Mouse (Mus musculus) T-helper 17 cell (primary cell): ENCODE results near the gene Ap3b2.
"Not testable (repeated sequence)": the region's sequence is repeated elsewhere in the genome, so short reads cannot be mapped to it uniquely, and the experiment has no call there.

Source experiments
- in situ Hi-C, 2 experiments: fragments of 300-600 bp; cut with MboI, MseI; formaldehyde crosslinking; loops; 1 replicate in 1 of 2; 2 replicates in 1 of 2; pipeline ENCODE4 v1.15.1; 2025; ENCODE audit warnings: high pct_unique_total_duplicates in 2 of 2

Ap3b2 gene

GRCm38 (mm10) chr7:81493331-81494021, at the start of gene Ap3b2:
Gene Ap3b2 (minus strand): TSS chr7:81493925.
- in situ Hi-C loops = no loop called here

DNA sequence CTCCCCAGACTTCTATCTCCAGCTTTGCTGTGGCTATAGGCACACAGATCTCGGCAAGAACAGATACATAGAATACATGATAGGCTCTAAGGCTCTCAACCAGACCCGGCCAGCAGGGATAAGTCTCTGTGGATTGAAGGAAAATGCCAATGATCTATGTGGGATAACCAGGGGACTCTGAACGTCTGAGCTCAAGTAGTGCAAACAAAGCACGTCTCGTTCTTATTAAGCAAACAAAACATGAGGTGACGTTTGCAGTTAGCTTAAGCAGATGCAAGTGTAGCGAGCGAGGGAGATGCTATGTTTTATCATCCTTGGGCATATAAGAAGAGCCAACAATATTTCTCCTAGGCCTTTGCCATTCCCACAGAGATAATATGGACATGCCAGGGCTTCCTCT, 49.2 kb upstream of the Ap3b2 start:
- in situ Hi-C loops = no loop called here

- in situ Hi-C loops = no loop called here
Measured at GRCm38 (mm10) chr7:81541924-81542524, 48.3 kb upstream of the Ap3b2 start.

GRCm38 (mm10) chr7:81540999-81541398, 47.3 kb upstream of the Ap3b2 start:
- in situ Hi-C loops = no loop called here

DNA sequence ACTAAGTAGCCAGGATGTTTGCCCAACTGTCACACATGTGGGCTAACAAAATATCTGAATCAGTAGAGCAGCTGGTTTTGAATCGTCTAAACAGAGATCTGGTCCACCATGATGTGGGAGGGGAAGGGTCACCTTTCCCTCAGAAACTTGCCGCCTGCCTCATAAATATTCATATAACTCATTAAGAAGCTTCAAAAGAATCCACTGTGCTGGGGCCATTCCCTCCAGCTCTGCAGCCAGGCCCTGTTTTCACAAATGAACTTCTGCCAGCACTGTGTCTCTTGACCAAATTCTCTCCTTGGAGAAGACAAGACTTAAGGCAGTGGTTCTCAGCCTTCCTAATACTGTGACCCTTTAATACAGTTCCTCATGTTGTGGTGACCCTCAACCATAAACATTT, 45.8 kb upstream of the Ap3b2 start:
- in situ Hi-C loops = no loop called here

GRCm38 (mm10) chr7:81538070-81538675, 44.4 kb upstream of the Ap3b2 start:
- in situ Hi-C loops = no loop called here

- in situ Hi-C loops = no loop called here
Measured at GRCm38 (mm10) chr7:81536478-81536877, 42.8 kb upstream of the Ap3b2 start.

- in situ Hi-C loops = no loop called here
Measured at GRCm38 (mm10) chr7:81531462-81531861, 37.7 kb upstream of the Ap3b2 start.

- in situ Hi-C loops = no loop called here
Measured at GRCm38 (mm10) chr7:81528918-81529317, 35.2 kb upstream of the Ap3b2 start.

DNA sequence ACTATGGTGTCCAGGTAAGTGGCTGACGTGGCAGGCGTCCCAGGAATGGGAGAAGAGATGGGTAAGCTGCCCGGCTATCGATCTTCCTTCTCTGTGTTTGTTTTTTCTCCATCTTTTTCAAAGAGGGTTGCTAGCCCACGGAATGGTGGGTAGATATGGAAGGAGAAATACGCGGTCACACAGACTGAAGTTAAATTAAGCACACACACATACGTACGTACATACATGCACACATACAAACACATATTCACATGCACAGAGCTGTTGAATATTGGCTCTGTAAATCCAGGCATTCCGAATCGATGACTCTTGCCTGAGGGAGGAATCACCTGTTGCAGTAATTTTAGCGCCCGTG, 29.9 kb upstream of the Ap3b2 start:
- in situ Hi-C loops = no loop called here

GRCm38 (mm10) chr7:81523008-81523662, 29.4 kb upstream of the Ap3b2 start:
- in situ Hi-C loops = no loop called here

GRCm38 (mm10) chr7:81516154-81517030, 22.7 kb upstream of the Ap3b2 start:
- in situ Hi-C loops = no loop called here

DNA sequence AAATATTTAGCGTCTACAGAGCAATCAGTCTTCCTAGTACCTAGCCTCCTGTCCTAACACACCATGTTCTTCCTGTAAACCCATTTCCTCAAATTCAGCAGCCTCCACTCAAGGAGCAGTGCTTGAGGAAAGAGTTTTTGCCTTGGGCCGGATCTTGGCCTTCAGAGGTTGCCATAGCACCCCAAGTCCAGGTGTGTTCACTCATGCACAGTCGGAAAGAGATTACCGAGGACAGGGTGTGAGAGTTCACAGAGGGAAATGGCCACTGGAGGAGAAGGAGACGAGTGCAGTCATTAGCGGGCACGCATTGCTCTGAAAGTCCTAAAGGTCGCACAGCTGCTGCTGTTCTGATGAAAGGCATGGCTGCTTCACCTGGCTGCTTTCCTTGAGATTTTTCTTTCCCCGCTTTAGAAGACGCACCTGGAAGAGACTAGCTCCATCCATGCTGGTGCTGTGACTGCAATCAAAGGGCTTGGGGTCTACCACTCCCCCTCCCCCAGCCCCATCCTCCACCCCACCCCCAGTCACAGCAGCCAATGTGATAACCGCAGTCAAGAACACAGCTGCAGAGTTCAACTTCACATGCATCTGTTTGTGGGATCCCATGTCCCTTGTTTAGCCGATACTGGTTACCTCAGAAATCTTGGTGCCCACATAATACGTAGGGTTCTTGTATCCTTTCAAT, 21.3 kb upstream of the Ap3b2 start:
- in situ Hi-C loops = no loop called here

DNA sequence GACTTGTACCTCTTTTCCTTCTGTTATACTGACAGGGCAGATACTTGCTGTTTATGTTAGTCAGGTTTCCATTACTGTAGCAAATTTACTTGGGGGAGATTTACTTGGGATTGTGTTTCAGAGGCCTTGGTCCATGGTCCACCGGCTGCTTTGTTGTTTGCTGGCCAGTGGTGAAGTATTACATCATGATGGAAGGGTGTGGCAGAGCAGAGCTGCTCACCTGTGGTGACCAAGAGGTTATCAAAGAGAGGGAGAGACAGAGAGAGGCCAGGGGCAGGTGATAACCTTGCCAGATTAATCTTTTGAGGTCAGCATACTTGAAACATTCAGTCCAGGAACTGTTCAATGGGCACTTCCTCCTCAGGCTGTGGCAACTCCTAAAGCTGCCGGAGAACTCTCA, 7.3 kb upstream of the Ap3b2 start:
- in situ Hi-C loops = no loop called here

GRCm38 (mm10) chr7:81498181-81498580, 4.5 kb upstream of the Ap3b2 start, which contains the start of gene BC048679:
Gene BC048679 (minus strand): TSS chr7:81498281.
- in situ Hi-C loops = no loop called here

GRCm38 (mm10) chr7:81497171-81497570, 3.4 kb upstream of the Ap3b2 start:
- in situ Hi-C loops = no loop called here

GRCm38 (mm10) chr7:81492628-81493027, 1.1 kb downstream of the Ap3b2 start:
- in situ Hi-C loops = no loop called here

DNA sequence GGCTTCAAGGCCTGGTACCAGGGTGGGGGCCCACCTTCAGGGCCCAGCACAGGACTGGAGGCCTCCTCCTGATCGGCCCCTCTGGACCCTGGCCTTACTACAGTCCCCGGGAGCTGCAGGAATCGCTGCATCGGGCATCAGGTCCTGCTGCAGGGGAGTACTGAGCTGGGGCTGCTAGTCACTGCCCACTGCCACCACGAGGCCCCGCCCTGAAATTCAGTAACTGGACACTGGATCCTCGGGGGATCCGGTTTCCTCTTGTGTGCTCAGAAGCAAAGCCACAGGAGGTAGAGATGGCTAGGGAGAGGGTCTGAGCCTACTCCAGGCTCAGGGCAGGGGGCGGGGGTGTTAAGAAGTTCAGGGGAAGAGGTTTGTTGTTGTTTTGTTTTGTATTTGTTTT, 4.1 kb downstream of the Ap3b2 start:
- in situ Hi-C loops = no loop called here

DNA sequence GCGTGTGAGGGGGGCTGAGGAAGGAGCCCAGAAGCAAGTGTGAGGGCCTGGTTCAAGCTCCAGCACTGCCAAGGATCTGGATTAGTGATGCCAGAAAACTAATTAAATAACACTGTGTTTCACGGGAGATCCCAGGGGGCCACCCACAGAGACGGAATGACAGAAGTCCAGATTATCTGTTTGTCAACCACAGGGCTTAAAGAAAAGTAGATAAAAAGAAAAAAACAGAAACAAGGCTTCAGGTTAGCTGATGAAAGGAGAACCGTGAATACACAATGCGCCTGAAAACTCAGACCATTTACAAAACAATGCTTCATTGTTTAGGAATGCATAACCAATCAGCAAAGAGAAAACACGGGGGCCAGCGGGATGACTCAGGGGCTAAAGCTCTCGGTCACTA, 12.9 kb downstream of the Ap3b2 start:
- in situ Hi-C loops = no loop called here

- in situ Hi-C loops = no loop called here
Measured at GRCm38 (mm10) chr7:81479531-81480090, 14.1 kb downstream of the Ap3b2 start.

DNA sequence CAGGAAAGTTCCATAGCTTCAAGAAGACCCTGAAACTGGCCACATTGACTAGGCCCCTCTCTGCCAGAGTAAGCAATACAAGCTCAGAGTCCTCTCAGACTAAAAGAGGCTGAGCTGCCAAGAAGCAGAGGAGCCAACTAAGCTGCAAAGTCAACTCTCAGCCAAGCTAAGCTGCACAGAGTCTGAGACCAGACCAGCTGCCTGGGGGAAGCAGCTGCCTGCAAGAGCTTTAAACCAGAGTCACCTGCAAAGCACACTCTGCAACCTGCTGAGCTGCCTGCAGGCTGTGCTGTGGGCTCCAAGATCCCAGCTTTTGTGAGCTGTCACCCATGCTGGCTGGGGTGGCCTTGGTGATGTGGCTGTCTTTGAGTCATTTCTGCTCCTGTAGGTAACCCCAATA, 15.5 kb downstream of the Ap3b2 start:
- in situ Hi-C loops = not testable (repeated sequence)
